Mouse (Mus musculus): Measurements from ENCODE around the gene Cd177.

GRCm38 (mm10) chr7:24753476-24753875, 6.6 kb downstream of the Cd177 start:
- TF ChIP-seq POLR2A (IDR thresholded peaks at IDR 0.05; ENCODE audit: insufficient read depth, low read depth, low read length) (no peak), CTCF (IDR thresholded peaks at IDR 0.05) (no peak)

All from heart, adult 2 months (tissue).